Mouse (Mus musculus): ENCODE results near the gene Krt81. TPM values are rescaled to one million over a fixed set of nuclear protein-coding genes. Genes with fewer than 3 reads are reported as not detected.
A peak's percentile ranks its signal among the peaks of the same experiment; 100 is the strongest.

Gene Krt81
- polyA plus RNA-seq, 1 experiment from 2014 or later: not detected

DNA sequence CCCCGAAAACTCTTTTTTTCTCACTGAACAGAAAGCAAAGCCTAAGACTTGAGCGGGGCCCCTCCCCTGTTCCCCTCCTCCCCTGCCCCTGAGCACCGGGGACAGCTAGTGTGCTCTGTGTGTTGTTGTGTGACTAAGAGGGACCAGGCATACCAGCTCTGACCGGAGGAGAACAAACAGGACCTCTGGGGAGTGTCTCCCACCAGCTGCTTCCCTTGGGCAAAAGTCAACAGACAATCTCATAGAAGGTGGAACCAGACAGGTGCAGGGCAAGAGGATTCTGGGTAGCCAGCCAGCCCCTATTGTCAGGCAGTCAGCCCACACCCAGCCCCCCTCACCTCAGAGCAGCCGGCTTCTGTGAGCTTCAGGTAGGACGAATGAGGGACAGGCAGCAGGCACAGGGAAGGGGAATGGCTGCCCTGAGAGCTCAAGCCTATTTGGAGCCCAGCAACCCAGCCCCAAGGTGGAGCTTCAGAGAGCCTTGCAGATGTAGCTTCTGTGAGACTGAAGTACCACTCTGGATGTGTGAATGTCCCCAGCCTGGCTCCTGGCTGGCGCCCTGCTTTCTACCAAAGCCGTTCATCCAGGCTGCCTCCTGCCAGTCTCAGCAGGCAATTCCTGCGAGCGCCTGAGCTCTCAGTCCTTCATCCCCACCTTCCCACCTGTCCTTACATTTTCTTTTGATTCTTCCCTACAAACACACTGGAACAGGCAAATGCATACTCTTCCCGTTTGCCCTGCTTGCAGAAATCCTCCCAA is 48.6 kb downstream of the Krt81 start:
- WGBS: 36% methylated on average over 11 of the region's 11 CpGs
- no peak for ATAC-seq (replicated peaks; ENCODE audit: insufficient number of reproducible peaks, low FRiP score, low TSS enrichment, low read depth)
- H3K27me3 ChIP-seq (ENCODE audit: control insufficient read depth, insufficient read depth, low read length): peaks cover 12% of the 10 kb centered on the region; the same call in 1 of the 2 replicates
- H3K4me2 ChIP-seq (ENCODE audit: low read depth, low read length): no peak overlapping the region
- H3K4me3 ChIP-seq (ENCODE audit: low read depth, low read length): no peak overlapping the region
- H3K27ac ChIP-seq (replicated peaks; ENCODE audit: low read depth, low read length): no peak overlapping the region
- no peaks in the 10 kb centered on the region for H3K9me3 ChIP-seq (replicated peaks; ENCODE audit: control insufficient read depth, low read length)
- H3K36me3 ChIP-seq (replicated peaks; ENCODE audit: control insufficient read depth, insufficient read depth, low read depth, low read length): no peaks in the 10 kb centered on the region
- no peak overlapping the region for H3K9ac ChIP-seq (replicated peaks; ENCODE audit: low read length)
- 0 out of 2 replicates have a peak, but pooled peaks cover 2% of the 10 kb centered on the region for H3K4me1 ChIP-seq (ENCODE audit: control insufficient read depth, insufficient read depth, low read length)
- no peak for DNase-seq (ENCODE audit: low spot score)

GRCm38 (mm10) chr15:101413916-101414635 is 49.5 kb downstream of the Krt81 start:
- Histone ChIP-seq H3K36me3 (replicated peaks; ENCODE audit: control insufficient read depth, insufficient read depth, low read depth, low read length) (no peaks in the 10 kb centered on the region), H3K4me3 (ENCODE audit: low read depth, low read length) (no peak overlapping the region), H3K9ac (replicated peaks; ENCODE audit: low read length) (no peak overlapping the region), H3K27ac (replicated peaks; ENCODE audit: low read depth, low read length) (no peak overlapping the region), H3K4me1 (ENCODE audit: control insufficient read depth, insufficient read depth, low read length) (0 out of 2 replicates have a peak, but pooled peaks cover 2% of the 10 kb centered on the region), H3K4me2 (ENCODE audit: low read depth, low read length) (no peak overlapping the region), H3K27me3 (ENCODE audit: control insufficient read depth, insufficient read depth, low read length) (peaks cover 12% of the 10 kb centered on the region; the same call in 1 of the 2 replicates), H3K9me3 (replicated peaks; ENCODE audit: control insufficient read depth, low read length) (no peaks in the 10 kb centered on the region)
- 23% methylated on average over 7 of the region's 7 CpGs for WGBS
- ATAC-seq (replicated peaks; ENCODE audit: insufficient number of reproducible peaks, low FRiP score, low TSS enrichment, low read depth): no peak
- DNase-seq (ENCODE audit: low spot score): no peak

DNA sequence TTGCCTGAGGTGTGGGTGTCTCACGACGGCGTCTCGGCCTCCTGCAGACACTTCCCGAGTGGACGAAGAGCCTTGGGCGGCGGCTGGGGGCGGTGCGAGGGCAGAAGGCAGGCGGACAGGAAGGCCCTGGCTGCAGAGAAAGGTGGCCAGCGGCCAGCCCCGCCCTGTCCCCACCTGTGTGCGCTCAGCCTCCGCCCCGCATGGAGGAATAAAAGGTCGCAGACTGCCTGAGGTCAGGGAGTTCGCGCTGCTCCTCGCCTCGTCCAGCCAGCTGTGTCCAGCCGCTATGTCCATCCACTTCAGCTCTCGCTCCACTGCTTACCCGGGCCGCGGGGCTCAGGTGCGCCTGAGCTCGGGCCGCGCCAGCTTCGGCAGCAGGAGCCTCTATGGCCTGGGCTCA is 51.4 kb downstream of the Krt81 start:
- WGBS: 22% methylated on average over 28 of the region's 31 CpGs
- Histone ChIP-seq H3K27me3 (ENCODE audit: control insufficient read depth, insufficient read depth, low read length) (peaks cover 12% of the 10 kb centered on the region; the same call in 1 of the 2 replicates), H3K4me2 (ENCODE audit: low read depth, low read length) (peak overlapping the region; percentile 27; the same call in 1 of the 2 replicates), H3K4me1 (ENCODE audit: control insufficient read depth, insufficient read depth, low read length) (0 out of 2 replicates have a peak, but pooled peaks cover 2% of the 10 kb centered on the region), H3K27ac (replicated peaks; ENCODE audit: low read depth, low read length) (no peak overlapping the region), H3K36me3 (replicated peaks; ENCODE audit: control insufficient read depth, insufficient read depth, low read depth, low read length) (no peaks in the 10 kb centered on the region), H3K4me3 (ENCODE audit: low read depth, low read length) (no peak overlapping the region), H3K9me3 (replicated peaks; ENCODE audit: control insufficient read depth, low read length) (no peaks in the 10 kb centered on the region), H3K9ac (replicated peaks; ENCODE audit: low read length) (no peak overlapping the region)
- DNase-seq (ENCODE audit: low spot score) (no peak), ATAC-seq (replicated peaks; ENCODE audit: insufficient number of reproducible peaks, low FRiP score, low TSS enrichment, low read depth) (no peak)

DNA sequence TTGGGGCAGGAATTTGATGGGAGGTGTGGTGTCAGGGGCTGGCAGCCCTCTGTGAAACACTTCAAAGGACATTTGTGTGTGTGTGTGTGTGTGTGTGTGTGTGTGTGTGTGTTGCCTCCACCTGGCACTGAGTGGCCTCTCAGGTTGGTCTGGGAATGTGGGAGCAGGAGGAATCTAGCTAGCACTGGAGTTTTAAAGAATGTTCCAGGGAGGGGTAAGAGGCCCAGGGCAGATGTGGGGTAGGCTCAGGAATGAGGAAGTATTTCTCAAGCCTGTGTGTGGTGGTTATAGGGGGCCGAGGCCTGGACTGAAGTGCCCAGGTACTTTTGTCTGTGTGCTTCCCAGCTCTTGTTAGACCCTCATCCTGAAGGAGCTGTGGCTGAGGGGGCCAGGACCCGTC is 52.8 kb downstream of the Krt81 start, which contains the start of gene Krt7:
Gene Krt7 (plus strand): TSS at position 269 of the 400 bp plus-strand sequence.
- H3K4me1 ChIP-seq (ENCODE audit: control insufficient read depth, insufficient read depth, low read length): 0 out of 2 replicates have a peak, but pooled peaks cover 2% of the 10 kb centered on the region
- no peak for ATAC-seq (replicated peaks; ENCODE audit: insufficient number of reproducible peaks, low FRiP score, low TSS enrichment, low read depth)

More for the DNA sequence above, 52.8 kb downstream of the Krt81 start, which contains the start of gene Krt7:
- Histone ChIP-seq H3K27me3 (ENCODE audit: control insufficient read depth, insufficient read depth, low read length) (peaks cover 12% of the 10 kb centered on the region; the same call in 1 of the 2 replicates), H3K27ac (replicated peaks; ENCODE audit: low read depth, low read length) (no peak within 1 kb of the TSS), H3K9me3 (replicated peaks; ENCODE audit: control insufficient read depth, low read length) (no peaks in the 10 kb centered on the region), H3K36me3 (replicated peaks; ENCODE audit: control insufficient read depth, insufficient read depth, low read depth, low read length) (no peaks in the 10 kb centered on the region), H3K4me2 (ENCODE audit: low read depth, low read length) (no peak within 1 kb of the TSS), H3K9ac (replicated peaks; ENCODE audit: low read length) (no peak within 1 kb of the TSS), H3K4me3 (ENCODE audit: low read depth, low read length) (no peak within 1 kb of the TSS)
- 43% methylated on average over 2 of the region's 2 CpGs for WGBS
- peak; percentile 22 for DNase-seq (ENCODE audit: low spot score)

Other genes with a start within 250 kb of the Krt81 start
- gene Grasp, start 239.6 kb downstream of the Krt81 start, polyA plus RNA-seq (2014; fragmentation: Nextera tagmentation; extraction: Ambion mirVana): 5.6 and 6.0 TPM in 2 replicates
- gene Nr4a1, start 209.5 kb downstream of the Krt81 start, polyA plus RNA-seq (2014; fragmentation: Nextera tagmentation; extraction: Ambion mirVana): 2.2 and 3.0 TPM in 2 replicates
- gene Atg101, start 179.5 kb downstream of the Krt81 start, polyA plus RNA-seq (2014; fragmentation: Nextera tagmentation; extraction: Ambion mirVana): 63.8 and 65.8 TPM in 2 replicates
- gene 6030408B16Rik, start 170.5 kb downstream of the Krt81 start, polyA plus RNA-seq (2014; fragmentation: Nextera tagmentation; extraction: Ambion mirVana): 1.6 and 1.7 TPM in 2 replicates
- gene Krt80, start 93.6 kb downstream of the Krt81 start, polyA plus RNA-seq (2014; fragmentation: Nextera tagmentation; extraction: Ambion mirVana): 0.31 TPM in 1 of 2 replicates, not detected in the other
- gene Krt7, start 52.7 kb downstream of the Krt81 start, polyA plus RNA-seq (2014; fragmentation: Nextera tagmentation; extraction: Ambion mirVana): 9.4 and 11.2 TPM in 2 replicates
- gene Krt87, start 24.9 kb downstream of the Krt81 start, polyA plus RNA-seq (2014; fragmentation: Nextera tagmentation; extraction: Ambion mirVana): 0.27 TPM in 1 of 2 replicates, not detected in the other
- not detected in 2 replicates for gene Krt88, start 16.0 kb downstream of the Krt81 start, polyA plus RNA-seq (2014; fragmentation: Nextera tagmentation; extraction: Ambion mirVana)
- not detected in 2 replicates for gene Krt86, start 9.7 kb upstream of the Krt81 start, polyA plus RNA-seq (2014; fragmentation: Nextera tagmentation; extraction: Ambion mirVana)
- not detected in 2 replicates for gene Krt83, start 27.8 kb upstream of the Krt81 start, polyA plus RNA-seq (2014; fragmentation: Nextera tagmentation; extraction: Ambion mirVana)
- gene Gm49425, start 53.5 kb upstream of the Krt81 start, polyA plus RNA-seq (2014; fragmentation: Nextera tagmentation; extraction: Ambion mirVana): not detected in 2 replicates
- gene Krt84, start 69.1 kb upstream of the Krt81 start, polyA plus RNA-seq (2014; fragmentation: Nextera tagmentation; extraction: Ambion mirVana): not detected in 2 replicates
- not detected in 2 replicates for gene Krt82, start 86.9 kb upstream of the Krt81 start, polyA plus RNA-seq (2014; fragmentation: Nextera tagmentation; extraction: Ambion mirVana)
- 0.36 and 0.89 TPM in 2 replicates for gene Krt90, start 99.2 kb upstream of the Krt81 start, polyA plus RNA-seq (2014; fragmentation: Nextera tagmentation; extraction: Ambion mirVana)
- gene Krt75, start 110.2 kb upstream of the Krt81 start, polyA plus RNA-seq (2014; fragmentation: Nextera tagmentation; extraction: Ambion mirVana): 0.06 and 0.17 TPM in 2 replicates
- not detected in 2 replicates for gene Gm5414, start 164.4 kb upstream of the Krt81 start, polyA plus RNA-seq (2014; fragmentation: Nextera tagmentation; extraction: Ambion mirVana)
- gene Gm5478, start 183.6 kb upstream of the Krt81 start, polyA plus RNA-seq (2014; fragmentation: Nextera tagmentation; extraction: Ambion mirVana): not detected in 2 replicates
- not detected in 2 replicates for gene Krt6b, start 216.5 kb upstream of the Krt81 start, polyA plus RNA-seq (2014; fragmentation: Nextera tagmentation; extraction: Ambion mirVana)
- 0.18 and 0.31 TPM in 2 replicates for gene Krt6a, start 230.6 kb upstream of the Krt81 start, polyA plus RNA-seq (2014; fragmentation: Nextera tagmentation; extraction: Ambion mirVana)
- gene Krt5, start 249.1 kb upstream of the Krt81 start, polyA plus RNA-seq (2014; fragmentation: Nextera tagmentation; extraction: Ambion mirVana): 6.6 and 7.3 TPM in 2 replicates